Mouse (Mus musculus): ENCODE results near the gene S1pr5.

DNA sequence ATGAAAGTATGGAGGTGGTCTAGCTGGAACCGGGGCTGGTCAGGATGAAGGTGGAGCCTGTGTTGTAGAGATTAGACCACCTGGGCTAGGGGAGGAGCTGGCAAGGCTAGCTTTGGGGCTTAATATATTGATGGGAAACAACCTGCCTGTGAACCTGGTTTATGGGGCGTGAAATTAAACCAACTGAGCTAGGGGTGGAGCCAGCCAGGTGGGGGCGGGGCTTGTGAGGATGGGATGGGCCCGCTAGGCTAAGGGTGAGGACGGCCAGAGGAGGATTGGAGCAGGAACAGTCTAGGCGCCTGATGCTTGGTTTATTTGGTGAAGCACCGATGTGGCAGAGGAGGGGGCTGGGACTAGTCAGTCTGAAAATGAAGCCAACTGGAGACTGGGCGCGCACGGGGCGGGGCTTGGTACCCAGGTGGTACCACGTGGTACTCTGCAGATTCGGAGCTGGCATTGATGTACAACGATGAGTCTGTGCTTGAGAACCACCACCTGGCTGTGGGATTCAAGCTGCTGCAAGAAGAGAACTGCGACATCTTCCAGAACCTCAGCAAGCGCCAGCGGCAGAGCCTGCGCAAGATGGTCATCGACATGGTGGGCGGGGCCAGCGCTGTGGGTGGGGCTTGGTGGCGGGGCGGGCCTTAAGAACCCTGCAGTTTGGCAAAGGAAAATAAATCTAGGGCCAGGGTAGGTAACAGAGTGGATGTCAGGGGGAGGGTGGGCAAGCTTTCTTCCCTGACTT is 43.5 kb downstream of the S1pr5 start:
- TF ChIP-seq CTCF (IDR thresholded peaks at IDR 0.05) (no peak), EP300 (IDR thresholded peaks at IDR 0.05) (no peak)

All from lung, postnatal 0 days (tissue).